Mouse (Mus musculus) limb, embryonic 12.5 days (tissue): ENCODE data around the gene Susd6. TPM values are rescaled to one million over a fixed set of nuclear protein-coding genes. Genes with fewer than 3 reads are reported as not detected.

ENCODE experiments used
- ATAC-seq: fragments of 200-750 bp; cut with Nextera tagmentation; 2 replicates; pipeline ENCODE4 v1.8.0; 2017; ENCODE audit warnings: low read depth, moderate TSS enrichment; ENCODE audit not compliant: insufficient number of reproducible peaks, insufficient read depth, low FRiP score, low TSS enrichment
- H3K27ac ChIP-seq: fragments of 300-500 bp; sonication (generic); 2 replicates; pipeline ENCODE4 v1.5.1; 2016; ENCODE audit warnings: mild to moderate bottlenecking, moderate library complexity
- H3K27me3 ChIP-seq: fragments of 300-500 bp; sonication (generic); 2 replicates; pipeline ENCODE4 v1.6.1; 2016; ENCODE audit warnings: mild to moderate bottlenecking, moderate library complexity
- H3K36me3 ChIP-seq: fragments of 300-500 bp; sonication (generic); 2 replicates; pipeline ENCODE4 v1.6.1; 2016; ENCODE audit warnings: mild to moderate bottlenecking, moderate library complexity
- H3K4me1 ChIP-seq: fragments of 300-500 bp; sonication (generic); replicated peaks from 2 replicates; pipeline ENCODE4 v1.6.1; 2016
- H3K4me2 ChIP-seq: fragments of 300-500 bp; sonication (generic); 2 replicates; pipeline ENCODE4 v1.6.1; 2016; ENCODE audit warnings: mild to moderate bottlenecking, moderate library complexity
- H3K4me3 ChIP-seq: fragments of 300-500 bp; sonication (generic); replicated peaks from 2 replicates; pipeline ENCODE4 v1.5.1; 2016; ENCODE audit warnings: mild to moderate bottlenecking
- H3K9ac ChIP-seq: fragments of 300-500 bp; sonication (generic); replicated peaks from 2 replicates; pipeline ENCODE4 v1.6.1; 2016; ENCODE audit warnings: mild to moderate bottlenecking, moderate library complexity
- H3K9me3 ChIP-seq: fragments of 300-500 bp; sonication (generic); 2 replicates; pipeline ENCODE4 v1.6.1; 2016; ENCODE audit warnings: mild to moderate bottlenecking, moderate library complexity
- WGBS: fragments of 180-500 bp; shearing (Covaris S2); methylation state at CpG from one replicate; pipeline ENCODE4 v1.1.7; 2016; 5-methylcytosine and 5-hydroxymethylcytosine counted together
- polyA plus RNA-seq: library from polyadenylated mRNA; unstranded; fragments of >200 nt; fragmentation: Nextera tagmentation; extraction: Ambion mirVana; gene quantifications from 2 replicates; pipeline ENCODE4 v1.2.1, GENCODE M21; 2016

Gene Susd6
- polyA plus RNA-seq, 1 experiment from 2014 or later, result 14.1 TPM

DNA sequence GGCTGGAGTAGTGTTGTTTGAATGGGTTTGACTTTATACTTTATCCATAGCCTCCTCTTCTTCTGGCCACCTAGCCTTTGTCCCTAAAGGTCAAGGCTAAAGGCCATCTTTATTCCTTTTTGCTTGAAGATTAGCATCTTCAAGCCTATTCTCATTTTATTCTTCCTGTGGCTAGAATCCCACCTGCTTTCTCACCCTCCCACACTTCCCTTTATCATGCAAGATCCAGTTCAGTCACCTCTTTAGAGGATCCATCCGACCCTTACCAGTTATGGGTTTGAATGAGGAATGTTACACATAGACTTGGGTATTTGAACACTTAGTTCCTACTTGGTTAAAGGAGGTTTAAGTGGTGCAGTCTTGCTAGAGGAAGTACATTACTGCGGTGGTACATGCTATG lies 48.5 kb downstream of the Susd6 start:
- no peak for ATAC-seq
- H3K4me2 ChIP-seq, result no peak overlapping the region
- peaks cover 14% of the 10 kb centered on the region; the same call in 1 of the 2 replicates for H3K4me1 ChIP-seq
- no peak overlapping the region for H3K9ac ChIP-seq
- H3K36me3 ChIP-seq, result no peaks in the 10 kb centered on the region; the same call in 1 of the 2 replicates
- no peak overlapping the region for H3K27ac ChIP-seq
- H3K4me3 ChIP-seq, result no peak overlapping the region
- no peaks in the 10 kb centered on the region for H3K27me3 ChIP-seq
- no peaks in the 10 kb centered on the region for H3K9me3 ChIP-seq
- WGBS, result 74% methylated on average over 2 of the region's 2 CpGs

DNA sequence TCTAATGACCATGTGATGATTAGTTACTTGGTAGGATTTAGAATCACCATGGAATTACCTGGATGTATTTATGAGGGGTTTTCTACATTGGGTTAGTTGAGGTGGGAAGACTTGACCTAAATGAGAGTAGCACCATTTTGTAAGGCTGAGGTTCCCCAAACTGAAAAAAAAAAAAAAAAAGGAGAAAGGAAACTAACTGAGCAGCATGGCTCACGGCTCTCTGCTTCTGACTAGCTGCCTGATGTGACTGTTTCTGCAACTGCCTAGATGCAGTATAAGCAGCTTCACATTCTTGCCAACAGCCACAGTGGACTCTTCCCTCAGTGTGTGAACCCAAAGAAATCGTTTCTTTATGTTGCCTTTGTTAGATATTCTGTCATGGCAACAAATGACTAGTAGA lies 49.3 kb downstream of the Susd6 start:
- ATAC-seq, result no peak
- H3K4me3 ChIP-seq, result no peak overlapping the region
- no peak overlapping the region for H3K27ac ChIP-seq
- H3K4me1 ChIP-seq, result peaks cover 22% of the 10 kb centered on the region
- H3K9me3 ChIP-seq, result no peaks in the 10 kb centered on the region
- H3K27me3 ChIP-seq, result no peaks in the 10 kb centered on the region
- 80% methylated on average over 2 of the region's 2 CpGs for WGBS
- no peak overlapping the region for H3K9ac ChIP-seq
- no peak overlapping the region for H3K4me2 ChIP-seq
- no peaks in the 10 kb centered on the region; the same call in 1 of the 2 replicates for H3K36me3 ChIP-seq

DNA sequence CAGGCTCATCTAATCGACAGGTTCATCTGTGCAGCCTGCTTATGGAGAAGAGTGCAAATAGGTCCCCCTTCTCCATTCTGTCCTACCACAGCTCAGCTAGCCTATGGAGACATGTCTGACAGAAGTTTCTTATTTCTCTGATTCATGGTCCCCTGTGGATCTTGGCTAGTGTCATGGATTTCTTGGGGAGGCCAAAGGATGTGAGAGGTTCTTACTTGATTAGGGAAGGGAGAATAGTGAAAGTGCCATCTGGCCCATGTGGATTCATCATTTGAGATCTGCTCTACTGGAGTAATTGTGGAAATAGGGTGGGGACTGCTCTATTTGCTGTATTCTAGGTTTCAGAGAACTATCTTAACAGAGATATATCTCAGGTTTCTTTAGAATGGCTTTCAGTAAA lies 51.3 kb downstream of the Susd6 start:
- peaks cover 32% of the 10 kb centered on the region for H3K4me1 ChIP-seq
- WGBS, result 95% methylated on average over 1 of the region's 1 CpGs
- H3K9me3 ChIP-seq, result no peaks in the 10 kb centered on the region
- H3K4me2 ChIP-seq, result no peak overlapping the region
- H3K27ac ChIP-seq, result no peak overlapping the region
- no peaks in the 10 kb centered on the region for H3K27me3 ChIP-seq
- ATAC-seq, result no peak
- no peaks in the 10 kb centered on the region; the same call in 1 of the 2 replicates for H3K36me3 ChIP-seq
- H3K4me3 ChIP-seq, result no peak overlapping the region
- no peak overlapping the region for H3K9ac ChIP-seq

DNA sequence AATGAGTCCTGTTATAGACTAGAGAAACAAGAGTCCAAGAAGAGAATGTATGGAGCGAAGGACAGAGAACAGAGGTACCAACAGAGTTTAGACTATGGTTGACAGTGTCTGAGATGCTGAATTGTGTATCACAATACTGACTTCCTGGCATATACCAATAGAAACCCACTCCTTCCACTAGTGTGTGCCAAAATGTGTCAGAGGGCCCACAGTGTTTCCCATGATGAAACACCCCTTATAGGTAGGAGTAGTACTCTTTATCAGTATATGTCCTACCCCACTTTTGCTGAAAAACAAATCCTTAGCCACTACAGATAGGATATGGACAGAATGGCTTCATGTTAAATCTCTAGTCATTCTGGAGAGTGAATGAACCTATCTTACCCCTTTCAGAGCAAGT lies 52.3 kb downstream of the Susd6 start:
- no peak overlapping the region for H3K9ac ChIP-seq
- H3K27me3 ChIP-seq, result no peaks in the 10 kb centered on the region
- no peak overlapping the region for H3K4me3 ChIP-seq
- no peak overlapping the region for H3K27ac ChIP-seq
- ATAC-seq, result no peak
- no peak overlapping the region for H3K4me2 ChIP-seq
- no peaks in the 10 kb centered on the region; the same call in 1 of the 2 replicates for H3K36me3 ChIP-seq
- H3K4me1 ChIP-seq, result peaks cover 35% of the 10 kb centered on the region
- WGBS, result 97% methylated on average over 1 of the region's 1 CpGs
- H3K9me3 ChIP-seq, result no peaks in the 10 kb centered on the region

DNA sequence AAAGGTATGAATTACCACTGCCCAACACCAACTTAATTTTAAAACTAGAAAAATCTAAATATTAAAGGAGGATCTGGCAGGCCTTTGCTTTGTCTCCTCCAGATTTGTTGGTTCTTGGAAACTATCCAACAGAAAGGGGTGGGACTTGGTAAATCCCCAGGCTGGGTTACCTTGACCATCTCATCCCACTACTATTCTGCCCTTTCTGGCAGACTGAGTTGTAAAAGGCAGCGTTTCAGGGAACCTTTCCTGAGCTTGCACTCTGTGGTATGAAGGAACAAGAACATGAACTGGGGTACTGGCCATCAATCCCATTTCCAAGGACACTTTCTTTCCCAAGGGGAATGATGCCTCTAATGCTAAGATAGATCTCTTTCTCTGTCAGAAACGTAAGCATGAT lies 52.9 kb downstream of the Susd6 start:
- 74% methylated on average over 2 of the region's 2 CpGs for WGBS
- no peak overlapping the region for H3K27ac ChIP-seq

DNA sequence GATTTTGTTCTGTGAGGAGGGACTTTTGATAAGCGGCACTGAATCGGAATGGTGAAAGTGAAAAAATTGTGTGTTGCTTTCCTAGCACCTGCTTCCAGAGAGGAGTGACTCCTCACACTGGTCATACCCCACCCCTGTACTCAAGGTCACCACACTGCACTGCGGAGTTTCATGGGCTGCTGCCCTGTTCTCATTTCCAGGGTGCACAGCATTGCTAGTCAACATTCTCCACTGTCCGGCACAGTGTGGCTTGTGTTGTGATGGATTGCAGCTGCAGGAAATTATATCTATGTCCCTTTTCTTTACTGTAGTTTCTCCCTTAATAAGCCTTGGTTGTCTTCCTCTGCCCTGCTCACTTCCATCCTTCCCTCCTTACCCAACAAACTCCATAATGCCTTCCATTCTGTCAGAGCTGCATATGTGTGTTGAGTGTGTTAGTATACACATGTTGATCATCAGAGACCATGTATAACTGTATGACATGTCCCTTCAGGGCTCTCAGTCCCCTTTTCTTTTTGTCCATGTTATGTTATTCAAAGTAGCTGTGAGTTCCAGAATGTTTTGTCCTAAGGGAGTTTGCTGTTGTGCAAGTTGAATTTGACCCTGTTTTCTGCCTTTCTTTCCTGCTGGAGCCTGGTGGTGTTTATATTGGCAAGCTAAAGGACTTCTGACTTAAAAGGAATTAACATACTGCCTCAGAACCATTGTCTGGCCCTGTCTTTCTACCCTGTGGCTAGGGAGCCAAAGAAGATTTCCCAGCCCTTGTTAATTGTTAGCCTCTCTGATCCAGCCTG lies 53.5 kb downstream of the Susd6 start:
- no peak overlapping the region for H3K9ac ChIP-seq
- no peaks in the 10 kb centered on the region; the same call in 1 of the 2 replicates for H3K36me3 ChIP-seq
- no peak overlapping the region for H3K4me3 ChIP-seq
- H3K9me3 ChIP-seq, result no peaks in the 10 kb centered on the region
- 68% methylated on average over 4 of the region's 4 CpGs for WGBS
- H3K4me1 ChIP-seq, result peaks cover 29% of the 10 kb centered on the region
- H3K4me2 ChIP-seq, result no peak overlapping the region
- ATAC-seq, result no peak
- no peaks in the 10 kb centered on the region for H3K27me3 ChIP-seq
- peak overlapping the region; percentile 9; the same call in 1 of the 2 replicates for H3K27ac ChIP-seq

More for the DNA sequence above, 52.9 kb downstream of the Susd6 start:
- no peak for ATAC-seq
- Histone ChIP-seq H3K27me3 (no peaks in the 10 kb centered on the region), H3K36me3 (no peaks in the 10 kb centered on the region; the same call in 1 of the 2 replicates), H3K4me1 (peaks cover 32% of the 10 kb centered on the region), H3K4me2 (no peak overlapping the region), H3K9me3 (no peaks in the 10 kb centered on the region), H3K4me3 (no peak overlapping the region), H3K9ac (no peak overlapping the region)

DNA sequence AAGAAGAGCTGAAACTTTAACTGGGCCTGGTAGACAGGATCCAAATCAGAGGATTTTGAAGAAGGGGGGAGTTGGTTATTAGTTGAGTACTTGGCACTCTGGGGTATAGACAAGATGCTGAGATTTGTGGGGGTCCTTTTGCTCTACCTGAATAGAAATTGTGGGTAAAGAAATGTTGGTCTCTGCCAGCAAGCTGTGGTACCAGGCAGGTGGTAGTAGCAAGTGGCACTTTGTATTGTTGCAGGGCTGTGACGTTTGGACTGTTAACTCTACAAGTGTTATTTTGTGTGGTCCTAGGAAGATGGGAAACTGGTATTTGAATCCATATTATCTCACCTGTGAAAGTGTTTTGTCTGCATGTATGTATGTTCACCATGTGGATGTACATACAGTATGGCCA lies 55.6 kb downstream of the Susd6 start:
- no peak for ATAC-seq
- Histone ChIP-seq H3K9ac (no peak overlapping the region), H3K9me3 (no peaks in the 10 kb centered on the region), H3K4me3 (no peak overlapping the region), H3K27ac (no peak overlapping the region), H3K36me3 (no peaks in the 10 kb centered on the region; the same call in 1 of the 2 replicates), H3K27me3 (no peaks in the 10 kb centered on the region), H3K4me2 (no peak overlapping the region), H3K4me1 (peaks cover 29% of the 10 kb centered on the region)
- WGBS, result 71% methylated on average over 1 of the region's 1 CpGs

DNA sequence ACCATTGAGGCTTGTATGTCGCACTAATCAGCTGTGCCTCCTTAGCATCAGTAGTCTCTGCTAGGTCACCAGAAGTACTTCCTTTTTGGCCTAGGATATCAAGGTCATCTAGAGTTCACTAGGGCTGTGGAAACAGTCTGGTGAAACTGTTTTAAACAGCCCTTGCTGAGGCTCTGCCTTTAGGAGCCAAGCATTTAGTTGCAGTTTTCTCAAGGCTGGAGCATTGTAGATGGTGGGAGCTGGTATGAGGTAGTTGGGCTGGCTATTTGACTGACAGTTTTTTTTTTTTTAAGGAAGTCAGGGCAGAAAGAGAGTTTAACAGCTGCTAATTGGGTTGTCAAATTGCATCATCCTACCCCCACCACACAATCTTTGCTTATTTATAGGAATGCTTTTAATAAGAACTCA lies 56.6 kb downstream of the Susd6 start:
- no peak overlapping the region for H3K27ac ChIP-seq

DNA sequence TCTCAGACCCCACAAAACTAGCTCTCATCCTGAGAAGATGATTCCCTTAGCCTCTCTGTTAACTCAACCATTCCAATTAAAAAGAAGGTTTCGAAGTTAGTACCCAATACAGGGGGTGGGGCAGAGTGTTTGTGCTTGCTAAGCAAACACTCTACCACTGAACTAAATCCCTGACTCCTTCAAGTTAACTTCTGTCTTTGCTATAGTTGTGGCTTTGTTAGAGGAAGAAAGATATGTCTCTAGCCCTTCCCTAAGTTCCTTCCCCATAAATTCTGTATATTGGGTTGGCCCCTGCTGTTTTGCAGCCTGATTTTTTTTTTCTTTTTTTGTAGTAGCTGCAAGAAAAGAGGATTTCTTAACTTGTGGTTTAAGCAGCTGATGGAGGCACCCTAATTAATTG lies 61.7 kb downstream of the Susd6 start:
- Histone ChIP-seq H3K4me1 (peaks cover under 1% of the 10 kb centered on the region; the same call in 1 of the 2 replicates), H3K4me2 (no peak overlapping the region), H3K36me3 (0 out of 2 replicates have a peak, but pooled peaks cover 3% of the 10 kb centered on the region), H3K9ac (no peak overlapping the region), H3K27ac (no peak overlapping the region), H3K27me3 (no peaks in the 10 kb centered on the region), H3K4me3 (no peak overlapping the region), H3K9me3 (no peaks in the 10 kb centered on the region)
- ATAC-seq, result no peak
- 63% methylated on average over 1 of the region's 1 CpGs for WGBS

More for the DNA sequence above, 56.6 kb downstream of the Susd6 start:
- no peak overlapping the region for H3K4me3 ChIP-seq
- WGBS, result 48% methylated on average over 1 of the region's 1 CpGs
- H3K4me2 ChIP-seq, result no peak overlapping the region
- H3K4me1 ChIP-seq, result peaks cover 29% of the 10 kb centered on the region
- no peak overlapping the region for H3K9ac ChIP-seq
- H3K36me3 ChIP-seq, result peaks cover 3% of the 10 kb centered on the region; the same call in 1 of the 2 replicates
- H3K27me3 ChIP-seq, result no peaks in the 10 kb centered on the region
- no peaks in the 10 kb centered on the region for H3K9me3 ChIP-seq
- ATAC-seq, result no peak

DNA sequence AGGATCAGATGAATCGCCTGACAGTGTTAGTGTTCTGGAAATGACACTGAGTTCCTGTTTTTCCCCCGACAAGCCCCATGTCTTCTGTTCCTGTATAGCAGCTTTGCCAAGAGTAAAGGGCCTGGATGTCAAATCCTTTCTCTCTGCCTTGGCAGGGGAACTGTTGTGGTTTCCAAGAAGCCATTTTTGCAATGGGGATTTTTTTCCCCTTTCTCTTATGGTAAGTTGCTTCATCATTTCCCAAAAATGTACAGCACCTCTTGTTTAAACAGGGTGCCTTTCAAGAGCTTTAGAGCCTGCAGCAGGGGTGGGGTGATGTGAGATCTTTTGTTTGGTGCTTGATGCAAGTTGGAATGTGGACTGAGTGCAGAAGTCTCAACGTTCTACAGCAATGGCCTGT lies 63.4 kb downstream of the Susd6 start:
- Histone ChIP-seq H3K9me3 (no peaks in the 10 kb centered on the region), H3K9ac (no peak overlapping the region), H3K36me3 (0 out of 2 replicates have a peak, but pooled peaks cover 3% of the 10 kb centered on the region), H3K27ac (no peak overlapping the region), H3K4me2 (no peak overlapping the region), H3K27me3 (no peaks in the 10 kb centered on the region), H3K4me1 (no peaks in the 10 kb centered on the region), H3K4me3 (no peak overlapping the region)
- no peak for ATAC-seq
- 88% methylated on average over 3 of the region's 3 CpGs for WGBS

DNA sequence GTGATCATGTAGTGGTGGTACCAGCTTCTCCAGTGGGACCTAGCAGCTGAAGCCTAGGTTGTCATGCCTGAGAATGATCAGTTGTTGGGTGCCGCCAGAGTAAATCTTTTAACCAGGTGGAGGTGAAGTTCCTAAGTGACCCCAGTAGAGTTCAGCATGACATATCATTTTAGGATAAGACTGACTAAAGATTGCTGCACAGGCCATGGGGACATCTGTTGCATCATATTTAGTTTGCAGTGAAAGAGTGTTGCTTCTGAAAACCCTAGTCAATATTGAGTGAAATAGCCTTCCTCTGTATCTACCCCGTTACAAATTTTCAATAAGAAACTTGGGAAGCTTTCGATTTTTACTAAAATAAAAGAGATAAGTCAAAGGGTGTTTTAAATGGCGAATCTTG lies 64.4 kb downstream of the Susd6 start:
- no peaks in the 10 kb centered on the region for H3K9me3 ChIP-seq
- 92% methylated on average over 4 of the region's 4 CpGs for WGBS
- no peaks in the 10 kb centered on the region for H3K27me3 ChIP-seq
- no peak overlapping the region for H3K9ac ChIP-seq
- no peak overlapping the region for H3K4me3 ChIP-seq
- no peak overlapping the region for H3K27ac ChIP-seq
- H3K4me1 ChIP-seq, result no peaks in the 10 kb centered on the region
- H3K4me2 ChIP-seq, result no peak overlapping the region
- H3K36me3 ChIP-seq, result 0 out of 2 replicates have a peak, but pooled peaks cover 3% of the 10 kb centered on the region
- ATAC-seq, result no peak
